Mouse (Mus musculus) kidney, adult 10 weeks (tissue): Measurements from ENCODE around the gene Cdh5. TPM values are rescaled to one million over a fixed set of nuclear protein-coding genes. Genes with fewer than 3 reads are reported as not detected.

Source experiments
- polyA plus RNA-seq: library from polyadenylated mRNA; stranded (reverse); fragments of 350-450 nt; fragmentation: Illumina TruSeq; extraction: RNeasy Lipid Tissue Mini Kit (QIAGEN cat#74804); gene quantifications from one replicate; pipeline ENCODE4 v1.2.3, GENCODE M21; 2014; ENCODE audit warnings: low read depth, low replicate concordance

The Cdh5 gene
- polyA plus RNA-seq: 8.2 TPM

GRCm38 (mm10) chr8:104101415-104101814 is at the start of gene Cdh5:
Gene Cdh5, plus strand, starts transcription at chr8:104101625.

GRCm38 (mm10) chr8:104170118-104171049 is 69.0 kb downstream of the Cdh5 start, which contains the start of gene Bean1:
Gene Bean1, plus strand, starts transcription at chr8:104170442.

Other genes starting within 250 kb of the Cdh5 start
- gene Bean1, start 68.8 kb downstream of the Cdh5 start, polyA plus RNA-seq: not detected
- gene Tk2, start 146.9 kb downstream of the Cdh5 start, polyA plus RNA-seq: 10.6 TPM
- gene Cklf, start 149.2 kb downstream of the Cdh5 start, polyA plus RNA-seq: 5.4 TPM
- gene Cmtm2a, start 191.6 kb downstream of the Cdh5 start, polyA plus RNA-seq: not detected
- not detected for gene Gm45711, start 208.5 kb downstream of the Cdh5 start, polyA plus RNA-seq
- gene Cmtm1, start 208.5 kb downstream of the Cdh5 start, polyA plus RNA-seq: not detected
- gene Gm11020, start 219.9 kb downstream of the Cdh5 start, polyA plus RNA-seq: not detected
- not detected for gene Cmtm2b, start 220.6 kb downstream of the Cdh5 start, polyA plus RNA-seq
- gene Cmtm3, start 237.8 kb downstream of the Cdh5 start, polyA plus RNA-seq: 4.6 TPM